Mouse (Mus musculus) stomach, postnatal 0 days (tissue): ENCODE results near the gene Col6a5. TPM values are rescaled to one million over a fixed set of nuclear protein-coding genes. Genes with fewer than 3 reads are reported as not detected.

Experiments used
- ATAC-seq: fragments of 200-750 bp; cut with Nextera tagmentation; 2 replicates; pipeline ENCODE4 v1.8.0; 2017; ENCODE audit not compliant: low FRiP score, low TSS enrichment
- DNase-seq: peaks from one replicate; pipeline ENCODE4 v3.0.0-alpha.2; 2016; ENCODE audit warnings: low spot score
- H3K27ac ChIP-seq: fragments of 300-500 bp; sonication (generic); replicated peaks from 2 replicates; pipeline ENCODE4 v1.5.1; 2014; ENCODE audit warnings: mild to moderate bottlenecking, control low read depth
- H3K27me3 ChIP-seq: fragments of 300-500 bp; sonication (generic); 2 replicates; pipeline ENCODE4 v1.6.1; 2014; ENCODE audit warnings: low read length; ENCODE audit not compliant: control insufficient read depth, insufficient read depth
- H3K36me3 ChIP-seq: fragments of 300-500 bp; sonication (generic); 2 replicates; pipeline ENCODE4 v1.6.1; 2014; ENCODE audit warnings: low read length, mixed read lengths; ENCODE audit not compliant: control insufficient read depth, insufficient read depth
- H3K4me1 ChIP-seq: fragments of 300-500 bp; sonication (generic); replicated peaks from 2 replicates; pipeline ENCODE4 v1.6.1; 2014; ENCODE audit warnings: antibody characterized with exemption; ENCODE audit not compliant: control insufficient read depth, insufficient read depth
- H3K4me2 ChIP-seq: fragments of 300-500 bp; sonication (generic); replicated peaks from 2 replicates; pipeline ENCODE4 v1.6.1; 2014; ENCODE audit warnings: low read depth, mild to moderate bottlenecking, control low read depth, moderate library complexity
- H3K4me3 ChIP-seq: fragments of 300-500 bp; sonication (generic); 2 replicates; pipeline ENCODE4 v1.5.1; 2014; ENCODE audit warnings: low read depth, low read length, control low read depth
- H3K9ac ChIP-seq: fragments of 300-500 bp; sonication (generic); 2 replicates; pipeline ENCODE4 v1.6.1; 2014; ENCODE audit warnings: mild to moderate bottlenecking, low read length, control low read depth, mixed read lengths
- H3K9me3 ChIP-seq: fragments of 300-500 bp; sonication (generic); 2 replicates; pipeline ENCODE4 v1.6.1; 2016; ENCODE audit warnings: low read length; ENCODE audit not compliant: control insufficient read depth
- CTCF ChIP-seq: IDR thresholded peaks from 2 replicates; pipeline ENCODE4 v1.5.1; 2016; ENCODE audit warnings: antibody characterized with exemption, low read depth, mild to moderate bottlenecking, moderate library complexity
- EP300 ChIP-seq: optimal IDR thresholded peaks from 2 replicates; pipeline ENCODE3; 2016; ENCODE audit warnings: antibody characterized with exemption
- WGBS: fragments of 180-500 bp; shearing (Covaris S2); extraction: QIAGEN DNeasy Blood & Tissue Kit; methylation state at CpG from one replicate; pipeline ENCODE4 v1.1.7; 2014; 5-methylcytosine and 5-hydroxymethylcytosine counted together
- polyA plus RNA-seq: library from polyadenylated mRNA; unstranded; fragments of >200 nt; fragmentation: Nextera tagmentation; extraction: Ambion mirVana; gene quantifications from 2 replicates; pipeline ENCODE4 v1.2.1, GENCODE M21; 2015

Col6a5 gene
- polyA plus RNA-seq, 1 experiment from 2014 or later: 2.9 TPM

GRCm38 (mm10) chr9:105984931-105985519 is 24.6 kb upstream of the Col6a5 start:
- Histone ChIP-seq H3K4me2 (no peak overlapping the region), H3K27me3 (no peaks in the 10 kb centered on the region), H3K4me3 (no peak overlapping the region), H3K36me3 (no peaks in the 10 kb centered on the region), H3K4me1 (no peaks in the 10 kb centered on the region), H3K9me3 (no peaks in the 10 kb centered on the region), H3K9ac (no peak overlapping the region), H3K27ac (no peak overlapping the region)
- TF ChIP-seq CTCF: no peak
- no peak for TF ChIP-seq EP300
- ATAC-seq (peak; percentile 59; the same call in 1 of the 2 replicates), DNase-seq (peak; percentile 17)
- 40% methylated on average over 10 of the region's 10 CpGs for WGBS

GRCm38 (mm10) chr9:105978479-105978878 is 18.0 kb upstream of the Col6a5 start:
- Histone ChIP-seq H3K4me3 (no peak overlapping the region), H3K4me2 (no peak overlapping the region), H3K9ac (no peak overlapping the region), H3K4me1 (no peaks in the 10 kb centered on the region), H3K9me3 (no peaks in the 10 kb centered on the region), H3K27ac (no peak overlapping the region), H3K27me3 (no peaks in the 10 kb centered on the region), H3K36me3 (no peaks in the 10 kb centered on the region)
- WGBS: 72% methylated on average over 8 of the region's 8 CpGs
- DNase-seq (no peak), ATAC-seq (no peak)
- TF ChIP-seq CTCF: no peak
- TF ChIP-seq EP300: no peak

- ATAC-seq: no peak
- WGBS: 26% methylated on average over 13 of the region's 13 CpGs
- no peak overlapping the region for H3K4me2 ChIP-seq
These were observed 16.4 kb upstream of the Col6a5 start for GRCm38 (mm10) chr9:105976871-105977270.

GRCm38 (mm10) chr9:105976314-105976713 is 15.9 kb upstream of the Col6a5 start:
- no peak for TF ChIP-seq EP300
- TF ChIP-seq CTCF: no peak
- Histone ChIP-seq H3K27ac (no peak overlapping the region), H3K9ac (no peak overlapping the region), H3K27me3 (no peaks in the 10 kb centered on the region), H3K36me3 (no peaks in the 10 kb centered on the region), H3K9me3 (no peaks in the 10 kb centered on the region), H3K4me3 (no peak overlapping the region), H3K4me2 (no peak overlapping the region), H3K4me1 (no peaks in the 10 kb centered on the region)
- DNase-seq: no peak
- ATAC-seq: no peak
- WGBS: 51% methylated on average over 6 of the region's 6 CpGs

More at GRCm38 (mm10) chr9:105976871-105977270, 16.4 kb upstream of the Col6a5 start:
- Histone ChIP-seq H3K4me3 (no peak overlapping the region), H3K9ac (no peak overlapping the region), H3K36me3 (no peaks in the 10 kb centered on the region), H3K27me3 (no peaks in the 10 kb centered on the region), H3K9me3 (no peaks in the 10 kb centered on the region), H3K4me1 (no peaks in the 10 kb centered on the region), H3K27ac (no peak overlapping the region)
- DNase-seq: no peak
- TF ChIP-seq CTCF (no peak), EP300 (no peak)

- no peak overlapping the region for H3K4me3 ChIP-seq
- no peak overlapping the region for H3K4me2 ChIP-seq
- DNase-seq: no peak
- H3K4me1 ChIP-seq: no peaks in the 10 kb centered on the region
- no peak for ATAC-seq
- H3K36me3 ChIP-seq: no peaks in the 10 kb centered on the region
- no peak overlapping the region for H3K9ac ChIP-seq
- WGBS: 15% methylated on average over 1 of the region's 1 CpGs
- H3K27me3 ChIP-seq: no peaks in the 10 kb centered on the region
- TF ChIP-seq CTCF: no peak
- peak; percentile 60 for TF ChIP-seq EP300
- no peak overlapping the region for H3K27ac ChIP-seq
- H3K9me3 ChIP-seq: no peaks in the 10 kb centered on the region
These were observed 13.3 kb upstream of the Col6a5 start for GRCm38 (mm10) chr9:105973736-105974135.

GRCm38 (mm10) chr9:105972031-105972430 is 11.6 kb upstream of the Col6a5 start:
- 92% methylated on average over 3 of the region's 3 CpGs for WGBS
- TF ChIP-seq EP300: no peak
- TF ChIP-seq CTCF: no peak
- no peaks in the 10 kb centered on the region for H3K36me3 ChIP-seq

More at GRCm38 (mm10) chr9:105972031-105972430, 11.6 kb upstream of the Col6a5 start:
- Histone ChIP-seq H3K9ac (no peak overlapping the region), H3K27me3 (no peaks in the 10 kb centered on the region), H3K9me3 (no peaks in the 10 kb centered on the region), H3K27ac (0 out of 2 replicates have a peak overlapping the region, but pooled peaks have one; percentile 4), H3K4me3 (no peak overlapping the region), H3K4me2 (no peak overlapping the region), H3K4me1 (no peaks in the 10 kb centered on the region)
- ATAC-seq (no peak), DNase-seq (no peak)
